Mouse (Mus musculus) thymus, adult 2 months (tissue): ENCODE results near the gene Patl2.

ENCODE experiments used
- CTCF ChIP-seq: fragments of 200-500 bp; IDR thresholded peaks from 2 replicates; pipeline ENCODE4 v1.5.1; 2012; ENCODE audit warnings: mild to moderate bottlenecking, control low read depth, low read length, moderate library complexity, borderline replicate concordance; ENCODE audit not compliant: control insufficient read depth, poor library complexity, insufficient read depth; ENCODE audit errors: extremely low read depth
- POLR2A ChIP-seq: fragments of 200-500 bp; IDR thresholded peaks from 2 replicates; pipeline ENCODE4 v1.6.1; 2012; ENCODE audit warnings: mild to moderate bottlenecking, low read length, control low read depth, moderate library complexity; ENCODE audit not compliant: control insufficient read depth, poor library complexity, insufficient read depth; ENCODE audit errors: extremely low read depth

DNA sequence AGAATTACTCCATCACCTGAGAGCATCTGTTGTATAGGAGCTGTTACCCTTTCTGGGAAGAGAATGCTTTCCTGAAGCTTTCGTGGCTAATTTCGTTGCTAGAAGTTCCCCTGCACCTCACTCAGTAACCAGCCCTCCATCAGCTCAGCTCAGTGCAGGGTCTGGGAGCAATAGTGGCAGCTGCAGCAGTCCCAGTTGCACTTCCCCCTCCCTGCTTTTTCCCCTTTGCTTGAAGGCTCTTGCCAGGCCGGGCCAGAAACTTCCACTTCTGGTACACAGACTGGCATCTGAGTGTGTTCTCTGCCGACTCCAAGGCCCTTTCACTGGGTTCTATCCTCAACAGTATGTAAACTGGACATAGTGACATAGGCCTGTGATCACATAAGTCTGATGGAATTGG lies 903 bp downstream of the Patl2 start:
- TF ChIP-seq POLR2A (no peak), CTCF (no peak)
